Mouse (Mus musculus) adrenal gland (tissue): ENCODE results near the gene Gsx2.

Source experiments
- intact Hi-C: fragments of 180-260 bp; cut with DNase I; formaldehyde crosslinking; loops from one replicate; pipeline ENCODE4 v1.15.1; 2025
- long read RNA-seq, 2 experiments: library from polyadenylated mRNA; unstranded; transcript quantifications; one replicate each; pipeline ENCODE4 v2.0.0; 2020; ENCODE audit warnings: borderline replicate concordance in 1 of 2; ENCODE audit not compliant: insufficient replicate concordance in 1 of 2

Gene Gsx2
- long read RNA-seq, experiment 1 = 0 reads
- long read RNA-seq, experiment 2 = 0 reads

DNA sequence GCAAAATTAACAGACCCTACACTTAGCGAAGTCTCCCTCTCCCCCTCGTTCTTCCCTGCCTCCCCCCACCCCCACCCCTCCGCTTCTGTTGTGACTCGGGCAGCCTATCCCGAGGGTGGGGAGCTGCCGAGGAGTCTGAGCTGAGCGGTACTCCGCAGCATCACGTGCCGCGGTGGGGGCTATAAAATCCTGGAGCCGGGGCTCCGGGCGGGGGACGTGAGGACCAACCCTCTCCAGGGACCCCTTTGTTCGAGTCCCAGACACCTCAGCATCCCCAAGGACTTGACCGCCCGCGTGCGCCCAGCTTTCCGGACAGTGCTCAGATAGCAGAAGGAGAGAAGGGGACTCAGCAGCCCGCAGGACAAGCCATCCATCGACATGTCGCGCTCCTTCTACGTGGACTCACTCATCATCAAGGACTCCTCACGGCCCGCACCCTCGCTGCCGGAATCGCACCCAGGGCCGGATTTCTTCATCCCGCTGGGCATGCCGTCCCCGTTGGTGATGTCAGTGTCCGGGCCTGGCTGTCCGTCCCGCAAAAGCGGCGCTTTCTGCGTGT is at the start of gene Gsx2:
Gene Gsx2, plus strand, starts transcription at position 219 of the 559 bp plus-strand sequence.
- intact Hi-C loops = no loop called here

GRCm38 (mm10) chr5:75035475-75035874 is 39.9 kb upstream of the Gsx2 start:
- intact Hi-C loops = no loop called here

GRCm38 (mm10) chr5:75039307-75039706 is 36.1 kb upstream of the Gsx2 start:
- intact Hi-C loops = no loop called here

GRCm38 (mm10) chr5:75043011-75043445 is 32.4 kb upstream of the Gsx2 start:
- intact Hi-C loops = no loop called here

- intact Hi-C loops = no loop called here
Measured at GRCm38 (mm10) chr5:75043621-75044301, 31.6 kb upstream of the Gsx2 start.

- intact Hi-C loops = no loop called here
Measured at GRCm38 (mm10) chr5:75044310-75044904, 31.0 kb upstream of the Gsx2 start, which contains the start of gene Chic2. Chic2 (minus strand) TSS chr5:75044774.

DNA sequence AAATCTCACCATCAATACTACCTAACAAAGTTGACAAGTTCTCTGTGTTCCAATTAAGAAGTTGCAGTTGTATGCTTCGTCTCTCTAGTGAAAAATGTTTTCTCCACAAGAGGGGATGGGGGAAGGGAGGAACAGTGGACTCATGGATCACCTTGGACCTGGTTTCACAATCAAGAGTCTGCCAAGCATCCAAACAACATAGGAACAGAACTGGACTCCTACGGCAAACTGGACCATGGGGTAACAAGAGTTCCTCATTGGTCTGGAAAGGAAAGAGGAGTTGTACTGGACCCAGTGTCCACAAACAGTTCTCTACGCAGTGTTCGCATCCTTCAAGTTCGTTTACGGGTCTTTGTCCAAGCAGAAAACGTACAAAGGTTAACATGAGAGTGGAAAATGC is 30.0 kb upstream of the Gsx2 start:
- intact Hi-C loops = no loop called here

DNA sequence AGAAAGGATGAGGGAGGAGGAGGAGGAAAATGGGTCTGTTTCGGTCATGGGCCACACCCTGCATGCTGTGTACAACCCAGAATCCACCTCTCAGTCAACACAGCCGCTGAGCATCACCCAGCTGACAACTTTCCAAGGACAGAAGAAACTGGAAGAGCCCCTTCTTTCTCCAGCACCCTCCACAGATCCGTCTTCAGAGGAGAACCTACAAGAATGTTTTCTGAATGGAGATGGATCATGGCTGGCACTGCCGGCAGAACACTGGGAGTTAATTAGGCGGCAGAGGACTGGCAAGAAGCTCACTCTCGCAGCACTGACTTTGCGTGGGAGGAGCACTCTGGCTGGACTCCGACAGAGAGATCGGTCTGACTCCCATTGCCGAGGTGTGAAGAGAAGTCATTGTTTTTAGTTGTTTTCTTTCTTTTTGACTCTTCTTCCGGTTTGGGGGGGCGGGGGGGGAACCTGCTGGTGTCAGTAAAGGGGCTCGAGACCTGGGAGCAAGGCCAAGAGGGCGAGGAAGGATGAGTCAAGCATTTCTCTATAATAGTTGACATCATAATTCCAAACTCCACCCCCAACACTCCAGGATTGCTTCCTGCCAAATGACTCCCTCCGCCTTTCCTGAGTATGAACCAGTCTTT is 28.6 kb upstream of the Gsx2 start:
- intact Hi-C loops = no loop called here

DNA sequence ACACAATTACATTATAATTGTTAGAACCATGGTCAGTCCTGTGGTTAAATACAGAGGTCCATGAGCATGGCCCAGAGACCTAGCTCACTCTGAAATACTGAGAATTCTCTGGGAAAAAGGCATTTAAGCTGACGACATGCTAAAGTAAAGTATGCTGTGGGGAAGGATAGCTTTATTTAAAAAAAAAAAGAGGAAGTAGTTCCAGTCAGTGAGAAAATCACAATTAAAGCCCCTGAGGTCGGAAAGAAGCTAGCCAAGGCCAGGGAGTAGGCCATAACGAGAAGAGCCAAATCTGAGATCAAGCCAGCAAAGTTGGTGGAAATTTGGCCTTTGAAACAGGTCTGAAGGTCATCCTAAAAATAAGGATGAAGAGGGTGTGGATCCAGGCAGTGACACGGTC is 24.3 kb upstream of the Gsx2 start:
- intact Hi-C loops = no loop called here

- intact Hi-C loops = no loop called here
Measured at GRCm38 (mm10) chr5:75063177-75063576, 12.2 kb upstream of the Gsx2 start.

DNA sequence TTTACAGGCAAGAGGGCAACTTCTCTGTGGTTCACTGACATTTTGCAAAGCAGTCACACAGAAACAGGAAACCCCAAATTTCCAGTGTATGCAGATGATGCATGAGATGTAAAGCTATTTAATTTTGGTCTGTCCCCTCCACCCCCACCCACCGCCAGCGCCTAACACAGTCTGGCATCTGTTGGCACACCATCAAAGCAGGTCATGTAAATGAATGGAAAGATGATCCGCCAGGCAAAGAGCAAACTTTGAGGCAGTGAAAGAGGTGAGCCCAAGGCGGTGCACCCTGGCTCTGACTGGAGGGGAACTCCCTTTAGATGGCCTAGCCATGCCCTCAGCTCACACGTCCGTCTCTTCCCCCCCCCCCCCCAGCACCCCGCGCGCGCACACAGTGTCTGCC is 8.7 kb upstream of the Gsx2 start:
- intact Hi-C loops = no loop called here

DNA sequence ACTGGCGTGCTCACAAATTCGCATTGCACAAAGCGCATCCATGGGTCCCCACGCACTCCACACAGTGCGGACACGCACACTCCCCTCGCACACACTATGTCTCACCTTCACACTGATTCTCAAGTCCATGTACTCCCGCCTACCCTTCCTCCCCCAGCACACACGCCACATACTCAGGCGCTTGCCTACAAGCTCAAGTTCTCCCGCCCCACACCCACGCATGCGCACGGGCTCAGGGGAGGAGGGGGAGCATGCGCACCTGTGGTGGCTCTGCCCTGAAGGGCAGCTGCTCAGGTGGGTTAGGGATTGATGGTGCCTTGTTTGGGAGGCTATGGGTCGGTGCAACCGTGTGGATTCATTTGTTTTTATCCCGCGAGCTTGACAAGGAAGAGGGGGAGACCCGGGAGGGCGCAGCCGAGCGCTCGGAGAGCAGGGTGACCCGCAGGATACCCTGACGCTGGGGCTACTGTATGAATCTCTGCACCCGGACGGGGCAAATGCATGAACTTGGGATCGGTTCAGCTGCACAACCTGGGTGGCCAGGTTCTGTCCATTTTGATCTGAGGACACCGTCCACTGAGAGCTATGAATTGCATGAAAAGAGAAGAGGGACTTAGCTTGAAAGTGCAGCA is 8.2 kb upstream of the Gsx2 start:
- intact Hi-C loops = no loop called here

DNA sequence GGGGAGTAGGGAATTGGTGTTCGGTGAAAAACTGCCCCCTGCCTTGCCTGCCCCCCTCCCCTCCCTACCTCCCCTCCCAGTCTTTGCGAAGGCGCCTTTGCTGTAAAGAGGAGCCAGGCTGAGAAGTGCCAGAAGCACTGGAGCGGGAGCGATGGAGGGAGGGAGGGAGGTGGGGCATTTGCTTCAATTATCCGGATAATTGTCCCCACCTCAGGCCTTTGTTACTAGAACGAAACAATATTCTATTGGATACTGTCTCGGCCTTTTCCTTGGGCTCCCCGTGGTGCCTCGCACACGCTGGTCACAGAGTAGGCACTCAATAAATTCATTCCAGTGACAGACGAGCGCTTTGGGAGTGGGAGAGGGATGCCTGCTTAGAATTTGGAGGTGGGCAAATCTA is 5.3 kb upstream of the Gsx2 start:
- intact Hi-C loops = no loop called here

DNA sequence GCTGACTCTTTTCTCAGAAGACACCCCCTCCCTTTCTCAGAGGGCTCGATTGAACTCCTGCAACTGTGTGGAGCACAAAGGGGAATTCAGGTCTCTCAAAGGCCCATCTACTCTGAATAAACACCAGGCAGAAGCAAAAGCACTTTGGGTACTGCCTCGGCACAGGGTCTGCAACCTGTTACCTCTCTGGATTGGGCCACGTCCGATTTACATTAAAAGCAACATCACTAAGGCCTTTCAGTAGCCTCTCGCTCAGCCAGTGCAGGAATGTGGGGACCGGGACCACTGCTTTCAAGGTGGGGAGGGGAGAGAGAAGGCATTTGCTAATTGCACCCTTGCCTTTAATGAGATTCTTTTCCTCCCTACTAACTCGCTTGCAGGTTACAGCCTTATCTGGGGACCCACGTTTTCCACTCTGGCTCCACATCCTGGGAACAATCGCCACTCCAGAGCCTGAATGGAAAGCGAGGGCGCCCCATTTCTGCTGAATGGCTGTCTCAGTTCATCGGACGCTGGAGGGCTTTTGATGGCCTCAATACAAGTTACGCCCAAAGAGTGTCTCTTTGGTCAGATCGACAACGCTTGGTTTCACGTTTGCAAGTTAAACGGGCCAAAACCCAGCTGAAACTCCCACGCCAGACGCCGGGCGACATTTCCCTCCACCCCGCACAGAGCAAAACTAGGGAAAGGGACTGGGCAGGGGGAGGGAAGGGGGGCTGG is 4.6 kb upstream of the Gsx2 start:
- intact Hi-C loops = no loop called here

- intact Hi-C loops = no loop called here
Measured at GRCm38 (mm10) chr5:75071951-75072350, 3.5 kb upstream of the Gsx2 start.

GRCm38 (mm10) chr5:75072532-75072931 is 2.9 kb upstream of the Gsx2 start:
- intact Hi-C loops = no loop called here

- intact Hi-C loops = no loop called here
Measured at GRCm38 (mm10) chr5:75073167-75073566, 2.2 kb upstream of the Gsx2 start.

GRCm38 (mm10) chr5:75073684-75074083 is 1.7 kb upstream of the Gsx2 start:
- intact Hi-C loops = no loop called here

GRCm38 (mm10) chr5:75074132-75074531 is 1.3 kb upstream of the Gsx2 start:
- intact Hi-C loops = no loop called here

DNA sequence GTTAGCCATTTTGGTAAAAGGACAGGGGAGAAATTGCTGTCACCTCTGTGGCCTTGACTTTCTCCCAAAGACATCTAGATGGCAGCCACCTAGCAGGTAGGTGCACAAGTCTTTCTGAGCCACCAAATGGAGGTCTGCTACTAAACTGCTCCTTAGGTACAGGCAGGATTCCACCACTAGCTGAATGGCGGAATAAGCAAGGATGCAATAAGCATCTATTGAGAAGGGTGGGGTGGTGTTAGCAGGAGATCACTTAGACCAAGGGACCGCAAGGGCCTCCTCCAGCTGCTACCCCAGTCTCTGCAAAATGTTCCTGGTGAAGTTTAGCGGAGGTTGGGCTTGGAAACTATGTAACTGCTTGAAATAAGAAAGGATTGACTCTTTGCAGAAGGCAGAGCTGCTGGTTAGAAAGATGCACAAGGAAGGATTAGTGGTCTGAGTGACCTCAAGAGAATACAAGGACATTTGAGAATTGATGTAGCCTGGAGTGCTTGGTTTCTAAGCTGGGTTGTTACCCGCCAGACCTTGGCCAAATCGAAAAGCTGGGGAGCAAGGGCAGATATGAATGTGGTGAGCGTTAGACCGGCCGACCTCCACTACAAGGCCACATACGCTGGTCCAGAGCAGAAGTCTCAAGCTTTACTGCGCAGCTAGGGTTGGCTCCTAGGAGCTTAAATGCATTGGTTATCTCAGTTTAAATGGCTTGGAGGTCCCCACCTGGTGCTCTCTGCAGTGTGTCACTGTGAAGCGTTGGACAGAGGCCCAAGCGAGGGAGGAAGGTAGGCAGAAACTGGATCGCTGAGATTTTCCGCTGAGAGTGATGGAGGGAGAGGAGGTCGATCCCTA is 641 bp upstream of the Gsx2 start:
- intact Hi-C loops = no loop called here
